Mouse (Mus musculus) forebrain, embryonic 12.5 days (tissue): ENCODE results near the gene Srp14. TPM values are rescaled to one million over a fixed set of nuclear protein-coding genes. Genes with fewer than 3 reads are reported as not detected.

Experiments
- ATAC-seq: fragments of 200-750 bp; cut with Nextera tagmentation; 2 replicates; pipeline ENCODE4 v1.8.0; 2017; ENCODE audit warnings: moderate TSS enrichment; ENCODE audit not compliant: low FRiP score
- H3K27ac ChIP-seq: fragments of 300-500 bp; sonication (generic); 2 replicates; pipeline ENCODE4 v1.5.1; 2016; ENCODE audit warnings: mild to moderate bottlenecking
- H3K27me3 ChIP-seq: fragments of 300-500 bp; sonication (generic); 2 replicates; pipeline ENCODE4 v1.6.1; 2016; ENCODE audit warnings: mild to moderate bottlenecking
- H3K36me3 ChIP-seq: fragments of 300-500 bp; sonication (generic); replicated peaks from 2 replicates; pipeline ENCODE4 v1.6.1; 2016; ENCODE audit warnings: mild to moderate bottlenecking
- H3K4me1 ChIP-seq: fragments of 300-500 bp; sonication (generic); 2 replicates; pipeline ENCODE4 v1.6.1; 2016
- H3K4me2 ChIP-seq: fragments of 300-500 bp; sonication (generic); 2 replicates; pipeline ENCODE4 v1.6.1; 2016; ENCODE audit warnings: mild to moderate bottlenecking, moderate library complexity
- H3K4me3 ChIP-seq: fragments of 300-500 bp; sonication (generic); replicated peaks from 2 replicates; pipeline ENCODE4 v1.5.1; 2016; ENCODE audit warnings: mild to moderate bottlenecking
- H3K9ac ChIP-seq: fragments of 300-500 bp; sonication (generic); 2 replicates; pipeline ENCODE4 v1.6.1; 2016; ENCODE audit warnings: mild to moderate bottlenecking
- H3K9me3 ChIP-seq: fragments of 300-500 bp; sonication (generic); 2 replicates; pipeline ENCODE4 v1.6.1; 2016
- WGBS: fragments of 180-500 bp; shearing (Covaris S2); methylation state at CpG from one replicate; pipeline ENCODE4 v1.1.7; 2016; 5-methylcytosine and 5-hydroxymethylcytosine counted together
- polyA plus RNA-seq: library from polyadenylated mRNA; unstranded; fragments of >200 nt; fragmentation: Nextera tagmentation; extraction: Ambion mirVana; gene quantifications from 2 replicates; pipeline ENCODE4 v1.2.1, GENCODE M21; 2016

Srp14 gene
- polyA plus RNA-seq, 1 experiment from 2014 or later: 263 TPM

DNA sequence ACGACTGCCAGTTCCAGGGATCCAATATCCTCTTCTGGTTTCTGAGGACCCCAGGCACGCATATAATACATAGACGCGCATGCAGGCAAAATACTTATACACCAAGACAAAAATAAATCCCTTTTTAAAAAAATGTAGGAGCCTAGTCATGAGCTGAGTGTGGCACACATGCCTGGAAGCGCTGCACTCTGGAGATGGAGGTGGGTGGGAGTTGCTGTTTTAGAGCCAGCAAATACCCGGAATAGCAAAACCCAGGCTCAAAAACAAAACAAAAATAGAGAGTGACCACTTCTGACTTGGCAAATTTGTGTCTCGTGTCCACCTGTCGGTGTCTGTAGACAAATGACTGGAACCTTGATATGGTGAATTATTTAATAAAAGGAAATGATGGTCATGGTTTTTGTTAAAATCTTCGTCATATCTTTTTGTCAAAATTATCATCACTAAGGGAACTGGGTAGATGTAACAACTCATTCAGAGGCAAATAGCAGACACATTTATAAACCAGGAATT, 4.9 kb upstream of the Srp14 start:
- WGBS: 90% methylated on average over 9 of the region's 9 CpGs
- Histone ChIP-seq H3K27ac (no peak overlapping the region), H3K36me3 (no peaks in the 10 kb centered on the region), H3K9me3 (no peaks in the 10 kb centered on the region), H3K27me3 (peaks cover 6% of the 10 kb centered on the region; the same call in 1 of the 2 replicates), H3K4me1 (no peaks in the 10 kb centered on the region), H3K9ac (no peak overlapping the region), H3K4me2 (no peak overlapping the region), H3K4me3 (no peak overlapping the region)
- ATAC-seq: no peak

GRCm38 (mm10) chr2:118483032-118483431, 3.5 kb upstream of the Srp14 start:
- WGBS: 88% methylated on average over 5 of the region's 5 CpGs
- peaks cover 9% of the 10 kb centered on the region for H3K4me1 ChIP-seq
- no peak overlapping the region for H3K4me3 ChIP-seq
- no peak overlapping the region for H3K4me2 ChIP-seq
- ATAC-seq: no peak
- H3K27ac ChIP-seq: no peak overlapping the region
- no peak overlapping the region for H3K9ac ChIP-seq
- H3K36me3 ChIP-seq: no peaks in the 10 kb centered on the region
- H3K27me3 ChIP-seq: peaks cover 6% of the 10 kb centered on the region; the same call in 1 of the 2 replicates
- no peaks in the 10 kb centered on the region for H3K9me3 ChIP-seq

- Histone ChIP-seq H3K9ac (no peak overlapping the region), H3K36me3 (peaks cover 14% of the 10 kb centered on the region), H3K27ac (no peak overlapping the region), H3K4me2 (no peak overlapping the region), H3K9me3 (no peaks in the 10 kb centered on the region), H3K27me3 (peaks cover 6% of the 10 kb centered on the region; the same call in 1 of the 2 replicates), H3K4me3 (no peak overlapping the region), H3K4me1 (peaks cover 15% of the 10 kb centered on the region)
- WGBS: 94% methylated on average over 7 of the region's 7 CpGs
- no peak for ATAC-seq
Measured at GRCm38 (mm10) chr2:118480886-118481285, 1.4 kb upstream of the Srp14 start.

GRCm38 (mm10) chr2:118478833-118479549, 520 bp downstream of the Srp14 start:
- H3K36me3 ChIP-seq: peaks cover 32% of the 10 kb centered on the region
- H3K4me3 ChIP-seq: peak overlapping the region; percentile 93
- H3K4me2 ChIP-seq: peak overlapping the region; percentile 90
- WGBS: 2% methylated on average over 52 of the region's 52 CpGs
- H3K4me1 ChIP-seq: peaks cover 15% of the 10 kb centered on the region
- peak overlapping the region; percentile 91 for H3K9ac ChIP-seq
- peak overlapping the region; percentile 78 for H3K27ac ChIP-seq
- peaks cover 3% of the 10 kb centered on the region; the same call in 1 of the 2 replicates for H3K27me3 ChIP-seq
- no peaks in the 10 kb centered on the region for H3K9me3 ChIP-seq
- no peak; the same call in 1 of the 2 replicates for ATAC-seq

DNA sequence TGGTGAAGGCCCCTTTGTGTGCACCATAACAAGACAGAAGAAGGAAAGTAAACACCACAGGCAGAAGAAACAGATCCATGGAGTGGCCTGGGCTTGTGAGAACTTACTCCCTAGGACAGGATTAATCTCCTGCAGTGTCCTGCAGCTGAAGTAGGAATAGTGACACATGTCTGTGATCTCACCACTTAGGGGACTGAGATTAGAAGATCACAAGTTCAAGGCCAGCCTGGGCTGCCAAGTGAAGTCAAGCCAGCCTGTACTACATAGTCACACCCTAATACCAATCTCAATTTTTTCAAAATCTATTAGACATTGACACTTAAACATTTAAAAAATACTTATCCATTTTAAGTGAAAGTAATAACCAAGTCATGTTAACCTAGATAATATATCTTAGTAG, 11.2 kb downstream of the Srp14 start:
- Histone ChIP-seq H3K9me3 (no peaks in the 10 kb centered on the region), H3K4me3 (no peak overlapping the region), H3K27me3 (no peaks in the 10 kb centered on the region), H3K4me2 (no peak overlapping the region), H3K4me1 (no peaks in the 10 kb centered on the region), H3K9ac (no peak overlapping the region), H3K27ac (no peak overlapping the region), H3K36me3 (peaks cover 68% of the 10 kb centered on the region)
- ATAC-seq: no peak

GRCm38 (mm10) chr2:118466601-118467000, 12.9 kb downstream of the Srp14 start:
- no peak overlapping the region for H3K4me2 ChIP-seq
- no peaks in the 10 kb centered on the region for H3K9me3 ChIP-seq
- H3K36me3 ChIP-seq: peaks cover 64% of the 10 kb centered on the region
- 57% methylated on average over 1 of the region's 1 CpGs for WGBS
- H3K9ac ChIP-seq: no peak overlapping the region
- no peak for ATAC-seq
- H3K27me3 ChIP-seq: no peaks in the 10 kb centered on the region
- H3K4me3 ChIP-seq: no peak overlapping the region
- H3K27ac ChIP-seq: no peak overlapping the region
- no peaks in the 10 kb centered on the region for H3K4me1 ChIP-seq

- no peaks in the 10 kb centered on the region for H3K27me3 ChIP-seq
- H3K4me1 ChIP-seq: 0 out of 2 replicates have a peak, but pooled peaks cover 2% of the 10 kb centered on the region
- peaks cover 59% of the 10 kb centered on the region for H3K36me3 ChIP-seq
- 49% methylated on average over 2 of the region's 2 CpGs for WGBS
- no peak overlapping the region for H3K4me3 ChIP-seq
- H3K9ac ChIP-seq: no peak overlapping the region
- no peak overlapping the region for H3K4me2 ChIP-seq
- no peak for ATAC-seq
- H3K27ac ChIP-seq: no peak overlapping the region
- no peaks in the 10 kb centered on the region for H3K9me3 ChIP-seq
Measured at GRCm38 (mm10) chr2:118465894-118466293, 13.6 kb downstream of the Srp14 start.

DNA sequence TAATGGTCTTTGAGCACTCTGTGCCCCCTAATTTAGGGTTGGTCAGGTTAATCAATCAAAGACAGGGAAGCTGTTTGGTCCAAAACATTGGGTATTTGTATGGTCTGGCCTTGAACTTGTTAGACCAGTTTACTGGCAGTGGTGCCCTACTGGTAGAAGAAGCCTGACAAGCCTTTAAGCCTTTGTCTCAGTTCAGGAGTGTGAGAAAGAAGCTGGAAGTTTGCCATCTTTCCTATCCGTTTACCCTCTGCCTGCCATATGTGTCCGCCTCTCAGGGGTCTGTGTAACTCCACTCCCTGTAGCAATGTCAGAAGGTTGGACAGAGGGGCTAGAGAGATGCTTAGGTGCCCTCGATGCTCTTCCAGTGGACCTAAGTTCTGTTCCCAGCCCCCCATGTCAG, 15.1 kb downstream of the Srp14 start:
- H3K9me3 ChIP-seq: no peaks in the 10 kb centered on the region
- H3K27ac ChIP-seq: no peak overlapping the region
- H3K4me3 ChIP-seq: no peak overlapping the region
- H3K9ac ChIP-seq: no peak overlapping the region
- peaks cover 51% of the 10 kb centered on the region for H3K36me3 ChIP-seq
- WGBS: 75% methylated on average over 3 of the region's 3 CpGs
- H3K4me1 ChIP-seq: 0 out of 2 replicates have a peak, but pooled peaks cover 2% of the 10 kb centered on the region
- no peak for ATAC-seq
- H3K27me3 ChIP-seq: no peaks in the 10 kb centered on the region
- no peak overlapping the region for H3K4me2 ChIP-seq

DNA sequence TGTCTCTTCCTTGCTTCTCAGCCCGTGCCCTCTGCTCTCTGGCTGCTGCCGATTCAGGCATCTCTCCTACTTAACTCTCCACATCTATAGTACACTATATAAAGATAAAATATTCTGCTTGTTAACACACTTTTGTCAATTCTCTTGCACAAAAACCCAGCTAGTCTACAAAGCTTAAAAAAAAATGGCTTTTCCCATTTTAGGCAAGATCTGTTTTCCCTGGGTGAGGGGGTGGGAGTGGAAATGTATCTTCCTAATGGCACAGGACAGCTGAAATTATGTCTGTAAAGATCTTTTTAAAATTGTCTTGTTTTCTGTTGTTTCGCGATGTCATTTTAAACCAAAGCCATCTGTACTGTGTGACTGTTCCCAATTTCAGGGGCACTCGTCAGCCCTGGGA, 16.0 kb downstream of the Srp14 start:
- Histone ChIP-seq H3K27me3 (no peaks in the 10 kb centered on the region), H3K4me2 (no peak overlapping the region), H3K9me3 (no peaks in the 10 kb centered on the region), H3K36me3 (peaks cover 43% of the 10 kb centered on the region), H3K27ac (no peak overlapping the region), H3K4me3 (no peak overlapping the region), H3K9ac (no peak overlapping the region), H3K4me1 (0 out of 2 replicates have a peak, but pooled peaks cover 2% of the 10 kb centered on the region)
- WGBS: 85% methylated on average over 5 of the region's 5 CpGs
- ATAC-seq: no peak

DNA sequence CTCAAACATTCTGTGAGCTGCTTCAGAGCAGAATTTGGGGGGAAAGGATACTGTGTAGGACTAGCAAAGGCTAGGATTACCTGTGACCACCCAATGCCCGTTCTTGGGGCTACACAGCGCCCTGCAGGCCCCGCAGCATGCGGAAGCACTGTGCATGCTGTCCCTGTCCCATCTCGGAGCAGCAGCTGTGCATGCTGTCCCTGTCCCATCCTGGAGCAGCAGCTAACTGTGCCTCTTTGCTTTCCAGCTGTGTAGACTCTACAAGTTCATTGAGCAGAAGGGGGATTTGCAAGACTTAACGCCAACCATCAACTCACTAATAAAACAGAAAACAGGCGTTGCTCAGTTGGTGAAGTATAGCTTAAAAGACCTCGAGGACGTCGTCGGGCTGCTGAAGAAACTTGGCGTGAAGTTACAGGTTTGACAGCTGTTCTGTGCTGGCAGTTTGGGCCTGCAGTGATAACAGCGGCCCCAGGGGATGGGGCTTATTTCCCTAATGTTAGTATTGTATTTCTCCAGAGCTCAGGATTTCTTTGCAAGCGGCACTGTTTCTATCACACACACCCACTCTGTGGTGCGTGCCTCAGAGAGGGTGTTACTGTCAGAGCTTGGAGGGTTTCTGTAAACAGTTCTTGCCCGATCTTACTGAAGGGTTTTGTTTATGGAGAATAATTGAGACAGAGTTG, 17.9 kb downstream of the Srp14 start:
- H3K4me3 ChIP-seq: no peak overlapping the region
- no peak overlapping the region for H3K9ac ChIP-seq
- no peak overlapping the region for H3K27ac ChIP-seq
- 0 out of 2 replicates have a peak, but pooled peaks cover 7% of the 10 kb centered on the region for H3K4me1 ChIP-seq
- WGBS: 77% methylated on average over 16 of the region's 16 CpGs
- no peak overlapping the region for H3K4me2 ChIP-seq
- H3K36me3 ChIP-seq: peaks cover 32% of the 10 kb centered on the region
- H3K9me3 ChIP-seq: no peaks in the 10 kb centered on the region
- H3K27me3 ChIP-seq: no peaks in the 10 kb centered on the region
- no peak for ATAC-seq

GRCm38 (mm10) chr2:118457463-118458261, 21.8 kb downstream of the Srp14 start:
- peaks cover 14% of the 10 kb centered on the region for H3K36me3 ChIP-seq
- no peak overlapping the region for H3K4me3 ChIP-seq
- H3K4me2 ChIP-seq: no peak overlapping the region
- ATAC-seq: peak; percentile 89
- 0 out of 2 replicates have a peak, but pooled peaks cover 7% of the 10 kb centered on the region for H3K4me1 ChIP-seq
- 78% methylated on average over 13 of the region's 13 CpGs for WGBS
- no peaks in the 10 kb centered on the region for H3K27me3 ChIP-seq
- peak overlapping the region; percentile 57 for H3K27ac ChIP-seq
- no peaks in the 10 kb centered on the region for H3K9me3 ChIP-seq
- no peak overlapping the region for H3K9ac ChIP-seq

DNA sequence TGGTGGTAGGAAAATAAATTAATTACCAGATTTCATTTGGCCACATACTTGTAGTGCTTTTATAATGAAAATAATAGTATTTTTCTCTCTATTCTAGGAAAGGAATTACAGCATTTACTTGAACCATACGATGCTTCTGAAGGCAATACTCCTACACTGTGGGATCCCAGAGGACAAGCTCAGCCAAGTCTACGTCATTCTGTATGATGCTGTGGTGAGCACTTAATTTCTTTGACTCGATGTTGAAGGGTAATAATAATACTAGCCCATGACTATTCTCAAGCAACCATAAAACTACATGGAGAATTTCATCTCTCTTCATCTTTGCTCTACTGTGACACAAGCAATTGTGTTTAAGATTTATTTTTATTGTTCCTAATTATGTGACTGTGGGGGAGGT, 22.5 kb downstream of the Srp14 start:
- Histone ChIP-seq H3K4me2 (no peak overlapping the region), H3K27me3 (no peaks in the 10 kb centered on the region), H3K27ac (peak overlapping the region; percentile 57; the same call in 1 of the 2 replicates), H3K36me3 (peaks cover 11% of the 10 kb centered on the region), H3K4me3 (no peak overlapping the region), H3K4me1 (0 out of 2 replicates have a peak, but pooled peaks cover 7% of the 10 kb centered on the region), H3K9ac (no peak overlapping the region), H3K9me3 (no peaks in the 10 kb centered on the region)
- WGBS: 91% methylated on average over 3 of the region's 3 CpGs
- ATAC-seq: no peak
